Mouse (Mus musculus): ENCODE measurements at regions not wholly inside any gene's neighbourhood (a gene's known extent, or its start where the extent isn't known, plus 50 kb on each side); places are given as distances from the start of the nearest gene placed in this dataset.
A peak's percentile ranks its signal among the peaks of the same experiment; 100 is the strongest.
"Not testable (repeated sequence)": the region's sequence is repeated elsewhere in the genome, so short reads cannot be mapped to it uniquely, and the experiment has no call there.

- peak; percentile 35 for DNase-seq
Measured at GRCm38 (mm10) chr14:76964046-76964445, 72.5 kb upstream of the Ccdc122 start.

DNA sequence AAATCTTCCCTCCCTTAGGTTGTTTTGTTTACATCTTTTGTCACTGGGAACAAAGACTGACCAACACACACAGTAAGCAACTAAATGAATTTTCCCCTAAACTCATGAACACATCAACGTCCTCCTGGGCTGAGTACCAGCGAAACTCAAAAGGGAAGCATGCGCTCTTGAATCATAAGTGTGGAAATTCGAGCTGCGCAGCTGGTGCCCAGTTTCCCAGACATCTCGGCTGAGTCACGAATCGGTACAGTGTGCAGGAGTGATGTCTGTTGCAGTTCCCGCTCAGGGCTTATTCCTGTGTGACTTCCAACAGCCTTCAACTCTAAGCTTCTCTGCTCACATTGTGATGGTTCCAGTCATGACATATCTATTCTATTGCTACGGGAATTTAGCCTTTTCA, 77.7 kb upstream of the Ccdc122 start:
- DNase-seq, result no peak

DNA sequence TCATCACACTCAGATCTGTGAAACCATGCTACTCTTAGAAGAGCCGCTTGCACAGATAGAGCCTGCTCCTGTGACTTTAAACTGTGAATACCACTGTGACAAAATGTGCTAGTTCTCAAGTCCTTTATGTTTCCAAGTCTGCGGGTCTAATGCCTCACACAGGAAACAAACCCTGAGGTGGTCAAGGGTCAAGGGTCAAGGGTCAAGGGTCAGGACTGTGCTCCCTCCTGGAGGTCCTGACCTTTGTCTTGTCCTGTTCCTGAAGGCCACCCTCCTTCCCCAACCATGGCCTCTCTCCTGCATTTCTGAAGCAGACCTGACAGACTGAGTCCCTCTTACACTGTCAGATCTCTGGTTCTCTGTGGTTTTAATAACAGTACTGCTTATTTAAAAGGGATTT, 79.4 kb upstream of the Ccdc122 start:
- no peak for DNase-seq

GRCm38 (mm10) chr14:76953171-76953570, 83.4 kb upstream of the Ccdc122 start:
- no peak for DNase-seq

- DNase-seq, result peak; percentile 56
Measured at GRCm38 (mm10) chr14:76951450-76951849, 85.1 kb upstream of the Ccdc122 start.

GRCm38 (mm10) chr14:76949388-76949787, 87.2 kb upstream of the Ccdc122 start:
- DNase-seq, result no peak

GRCm38 (mm10) chr14:76948948-76949347, 87.6 kb upstream of the Ccdc122 start:
- peak; percentile 49 for DNase-seq

DNA sequence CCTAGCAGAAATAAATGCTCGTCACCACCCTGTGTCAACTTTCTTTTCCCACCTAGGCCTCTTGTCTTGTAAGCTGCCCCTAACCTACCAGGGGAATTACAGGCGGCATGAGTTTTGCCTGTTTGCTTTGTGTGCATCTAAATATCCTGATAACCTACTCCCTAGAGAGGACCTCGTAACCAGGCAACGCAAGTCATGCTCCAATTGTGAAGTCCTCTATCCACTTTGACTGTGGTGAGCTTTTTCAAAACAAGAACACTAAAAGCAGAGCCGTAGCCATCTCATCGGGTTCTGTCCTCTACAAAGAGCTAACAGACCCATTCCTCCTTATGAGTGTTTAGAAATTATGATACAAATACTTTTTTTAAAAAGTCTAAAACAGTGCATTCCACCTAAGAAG, 88.1 kb upstream of the Ccdc122 start:
- DNase-seq, result no peak

- DNase-seq, result peak; percentile 63
Measured at GRCm38 (mm10) chr14:76947148-76947547, 89.4 kb upstream of the Ccdc122 start.

GRCm38 (mm10) chr14:76945626-76946025, 90.9 kb upstream of the Ccdc122 start:
- DNase-seq, result peak; percentile 39

DNA sequence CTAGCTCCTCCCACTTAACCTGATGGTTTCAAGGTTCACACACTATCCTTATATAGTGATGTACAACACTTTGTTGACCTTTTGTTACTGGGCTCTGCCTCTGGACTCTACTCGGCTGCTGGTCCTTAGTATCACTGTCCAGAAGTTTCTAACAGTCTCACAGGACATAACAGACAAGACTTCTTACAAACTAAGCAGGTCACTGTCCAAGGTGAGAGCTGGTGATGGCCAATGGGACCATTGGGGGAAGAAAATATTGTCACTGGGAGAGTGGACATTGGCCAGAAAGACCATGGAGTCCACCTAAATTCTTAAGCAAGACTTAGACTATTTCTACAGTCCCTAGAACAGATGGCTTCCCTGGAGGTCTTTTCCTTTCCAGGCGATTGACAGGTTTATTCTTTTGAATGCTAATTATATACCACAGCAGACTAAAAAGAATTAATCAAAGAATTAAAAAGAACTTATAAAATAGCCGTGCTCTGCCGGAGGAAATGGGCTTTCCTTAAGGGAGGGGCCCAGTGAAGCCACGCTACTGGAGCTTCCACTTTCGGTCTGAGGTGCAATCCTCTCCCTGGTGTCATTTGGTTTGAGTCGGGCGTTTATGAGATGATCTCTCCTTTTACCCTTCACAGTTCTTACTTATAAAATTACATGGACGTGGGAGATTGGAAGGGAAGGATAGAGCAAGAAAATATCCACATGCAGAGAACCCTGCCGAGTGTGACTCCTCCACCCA, 94.9 kb upstream of the Ccdc122 start:
- DNase-seq, result no peak

DNA sequence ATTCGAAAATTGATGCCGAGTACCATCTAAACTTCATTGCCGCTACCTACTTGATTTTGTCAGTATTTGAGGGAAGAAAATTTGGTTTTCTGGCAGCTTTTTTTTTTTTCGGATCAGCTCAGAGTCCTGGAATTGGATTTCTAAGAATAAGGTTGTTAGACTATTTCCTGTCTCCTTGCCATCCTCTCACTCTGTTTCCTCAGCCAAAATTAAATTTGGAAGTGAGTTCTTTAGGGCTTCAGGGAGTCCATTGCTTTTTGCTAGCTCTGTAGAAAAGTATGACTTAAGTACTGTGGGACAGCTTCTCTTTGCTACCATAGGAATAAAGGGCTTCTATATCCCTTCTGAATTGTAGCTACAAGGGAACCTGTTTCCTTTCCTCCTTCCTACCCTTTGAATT, 96.1 kb upstream of the Ccdc122 start:
- no peak for DNase-seq

DNA sequence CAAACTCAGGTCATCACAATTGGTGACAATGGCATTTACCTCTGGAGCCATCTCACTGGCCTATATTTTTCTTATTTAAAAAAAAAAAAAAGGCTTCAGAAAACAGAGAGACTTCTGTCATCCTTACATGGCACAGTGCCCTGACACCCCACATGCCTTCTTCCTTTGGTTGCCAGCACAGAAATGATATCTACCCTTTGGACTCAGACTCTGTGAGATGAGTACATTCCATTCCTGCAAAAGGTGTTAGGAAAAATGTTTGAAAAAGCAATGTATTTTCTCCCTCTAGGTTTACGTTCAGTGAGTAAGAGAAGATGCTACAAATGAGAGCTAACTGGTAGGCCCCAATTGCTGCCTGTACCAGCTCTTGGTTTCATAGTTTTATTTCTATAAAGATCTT, 99.9 kb upstream of the Ccdc122 start:
- DNase-seq, result peak; percentile 60

DNA sequence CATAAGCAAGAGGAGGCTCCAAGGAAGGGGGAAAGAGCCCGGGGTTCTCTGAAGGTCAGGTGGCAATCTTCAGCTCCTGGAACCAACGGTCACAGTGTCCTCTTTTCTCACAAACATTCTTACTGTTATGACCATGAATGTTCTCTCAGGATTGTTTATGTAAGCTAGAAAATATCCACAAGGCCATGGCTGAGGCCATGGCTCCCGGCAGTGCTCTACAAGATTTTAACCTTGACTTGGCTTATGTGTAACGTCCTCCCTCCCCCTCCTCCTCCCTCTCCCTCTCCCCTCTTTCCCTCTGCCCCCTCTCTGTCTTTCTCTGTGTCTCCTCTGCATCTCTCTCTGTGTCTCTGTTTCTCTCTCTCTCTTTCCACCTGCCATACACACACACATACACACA, 100.5 kb upstream of the Ccdc122 start:
- not testable (repeated sequence) for DNase-seq

DNA sequence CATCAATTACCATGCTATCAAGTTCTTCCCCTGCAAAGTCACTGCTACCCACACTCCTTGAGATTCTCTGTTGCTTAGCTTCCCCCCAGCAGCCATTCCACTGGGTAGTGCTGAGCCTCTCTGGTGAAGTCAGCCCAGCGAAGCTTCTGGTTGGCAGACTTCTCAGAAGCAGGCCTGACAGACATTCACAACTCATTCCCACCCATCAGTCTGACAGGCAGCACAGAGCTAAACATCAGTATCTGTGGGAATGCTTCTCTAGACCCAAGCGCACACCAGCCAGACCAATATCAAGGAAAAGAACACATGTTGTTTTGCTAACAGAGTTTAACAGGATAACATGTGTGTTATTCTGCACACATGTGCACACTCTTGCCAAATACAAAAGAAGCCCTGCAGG, 101.1 kb upstream of the Ccdc122 start:
- no peak for DNase-seq

GRCm38 (mm10) chr14:76932890-76933289, 103.7 kb upstream of the Ccdc122 start:
- no peak for DNase-seq

- DNase-seq, result no peak
Measured at GRCm38 (mm10) chr14:76931398-76931797, 105.2 kb upstream of the Ccdc122 start.

- DNase-seq, result no peak
Measured at GRCm38 (mm10) chr14:76929562-76929961, 107.0 kb upstream of the Ccdc122 start.

- no peak for DNase-seq
Measured at GRCm38 (mm10) chr14:76928706-76929105, 107.9 kb upstream of the Ccdc122 start.

DNA sequence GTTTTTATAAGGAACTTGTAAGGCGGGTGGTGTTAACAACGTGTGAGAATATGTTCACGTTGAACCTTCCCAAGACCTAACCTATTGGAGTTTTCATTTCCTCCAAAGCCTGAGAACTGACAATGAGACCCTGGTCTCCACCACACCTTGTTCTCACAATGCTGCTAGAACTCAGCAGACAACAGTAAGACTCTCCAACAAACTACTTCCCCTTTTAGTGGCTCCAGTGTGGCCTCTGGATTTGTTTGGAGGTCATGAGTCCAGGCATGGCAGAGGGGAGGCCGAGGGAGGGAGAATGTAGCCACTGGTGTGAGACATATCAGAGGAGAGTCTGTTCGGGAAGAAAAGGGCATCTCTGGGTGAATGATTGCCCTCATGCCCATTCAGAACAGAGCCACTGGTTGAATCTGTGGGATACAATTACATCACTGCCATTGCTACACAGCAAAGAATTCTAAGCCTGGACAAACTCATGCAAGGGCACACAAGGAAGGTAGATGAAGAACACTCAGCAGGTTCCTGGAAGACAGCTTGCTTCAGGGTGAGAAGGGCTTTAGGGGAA, 109.2 kb upstream of the Ccdc122 start:
- DNase-seq, result no peak

DNA sequence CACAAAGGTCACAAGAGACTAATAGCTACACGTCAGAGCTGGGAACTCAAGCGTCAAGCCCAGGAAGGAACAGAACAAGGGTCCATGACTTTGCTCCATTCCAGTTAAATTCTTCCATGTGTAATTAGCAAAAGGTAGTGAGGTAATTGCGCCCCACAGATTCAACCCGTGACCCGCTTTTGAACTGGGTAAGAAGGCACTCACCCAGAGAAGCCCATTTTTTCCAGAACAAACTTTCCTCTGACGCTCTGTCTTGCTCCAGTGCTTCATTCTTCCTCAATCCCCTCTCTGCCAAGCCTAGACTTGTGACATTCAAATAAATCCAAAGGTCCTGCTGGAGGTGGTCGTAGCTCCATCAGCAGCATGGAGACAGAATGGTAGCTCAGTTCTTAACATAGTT, 110.2 kb upstream of the Ccdc122 start:
- no peak for DNase-seq

GRCm38 (mm10) chr14:76922399-76922939, 114.1 kb upstream of the Ccdc122 start:
- no peak for DNase-seq

DNA sequence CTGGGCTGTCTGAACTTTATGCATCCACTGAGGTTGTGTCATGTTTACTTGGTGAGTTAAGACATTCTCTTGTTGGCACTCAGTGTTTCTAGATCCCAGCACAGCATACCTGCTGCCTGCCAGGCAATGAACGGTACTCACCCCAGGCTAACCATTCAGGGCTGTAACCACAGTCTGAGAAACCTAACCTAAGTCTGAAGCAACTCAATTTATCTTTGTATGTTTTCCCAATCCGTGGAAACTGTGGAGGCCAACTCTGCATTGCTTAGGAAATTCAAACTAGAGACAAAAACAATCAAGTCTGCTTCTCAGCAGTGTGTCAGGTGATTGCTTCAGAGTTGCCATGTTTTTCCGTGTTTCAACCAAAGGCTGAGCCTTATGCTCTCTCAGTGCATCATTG, 118.5 kb upstream of the Ccdc122 start:
- no peak for DNase-seq

DNA sequence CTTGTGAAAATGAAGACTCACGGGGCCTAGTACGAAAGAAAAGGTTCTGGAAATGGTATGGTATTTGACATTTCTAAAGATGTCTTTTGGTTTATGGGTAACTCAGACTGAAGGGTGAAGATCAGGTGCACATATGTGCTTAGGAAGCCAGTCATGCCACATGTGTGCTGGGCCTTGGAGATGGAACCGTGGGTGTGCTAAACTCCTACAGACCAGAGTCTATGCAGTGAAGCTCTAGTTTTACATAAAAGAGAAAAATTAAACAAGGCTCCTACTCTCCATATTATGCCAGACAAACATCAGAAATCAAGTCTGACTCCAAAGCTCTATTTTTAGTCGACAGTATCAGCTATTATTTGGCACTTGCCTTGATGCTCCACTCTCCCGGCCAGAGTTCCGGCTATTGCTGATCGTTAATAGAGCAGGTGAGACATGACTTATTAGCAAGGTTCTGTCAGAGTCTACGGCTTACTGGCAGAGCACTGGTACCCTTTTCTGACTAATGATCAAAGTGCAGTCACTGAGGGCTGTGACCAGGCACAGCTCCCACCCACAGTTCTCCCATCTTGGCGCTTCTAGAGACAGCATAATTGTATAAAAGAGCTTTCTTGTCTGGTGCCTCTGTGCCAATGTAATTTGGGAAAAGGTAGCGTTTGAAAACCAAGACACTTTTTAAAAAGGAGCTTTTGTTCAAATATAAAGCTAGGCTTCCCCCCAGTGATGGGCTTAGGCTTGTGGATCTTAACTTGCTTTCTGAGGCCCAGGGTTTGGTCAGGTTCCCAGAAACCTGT, 119.2 kb upstream of the Ccdc122 start:
- DNase-seq, result no peak

Data from lung, postnatal 14 days (tissue).